Mouse (Mus musculus) 3T3-L1 (cell line): ENCODE data around the gene Trpm3.

ENCODE experiments used
- DNase-seq: peaks from one replicate; pipeline ENCODE4 v3.0.0-alpha.2; 2015; ENCODE audit warnings: low read depth, low spot score

The Trpm3 gene

GRCm38 (mm10) chr19:22303952-22304655 is 165.3 kb downstream of the Trpm3 start:
- peak; percentile 94 for DNase-seq

GRCm38 (mm10) chr19:22308081-22308480 is 169.2 kb downstream of the Trpm3 start:
- peak; percentile 14 for DNase-seq

- no peak for DNase-seq
Observed at GRCm38 (mm10) chr19:22317306-22317705, 178.5 kb downstream of the Trpm3 start.

GRCm38 (mm10) chr19:22326813-22327212 is 188.0 kb downstream of the Trpm3 start:
- no peak for DNase-seq

GRCm38 (mm10) chr19:22327226-22327625 is 188.4 kb downstream of the Trpm3 start:
- DNase-seq, result no peak

GRCm38 (mm10) chr19:22336278-22336677 is 197.4 kb downstream of the Trpm3 start:
- no peak for DNase-seq

GRCm38 (mm10) chr19:22337468-22337867 is 198.6 kb downstream of the Trpm3 start:
- DNase-seq, result peak; percentile 89

GRCm38 (mm10) chr19:22338927-22339326 is 200.1 kb downstream of the Trpm3 start:
- DNase-seq, result no peak

- no peak for DNase-seq
Observed at GRCm38 (mm10) chr19:22354037-22354541, 215.2 kb downstream of the Trpm3 start.

GRCm38 (mm10) chr19:22386890-22387289 is 248.0 kb downstream of the Trpm3 start:
- no peak for DNase-seq

- no peak for DNase-seq
Observed at GRCm38 (mm10) chr19:22394700-22395099, 255.9 kb downstream of the Trpm3 start.

- no peak for DNase-seq
Observed at GRCm38 (mm10) chr19:22404049-22404448, 265.2 kb downstream of the Trpm3 start.

- DNase-seq, result no peak
Observed at GRCm38 (mm10) chr19:22418239-22418638, 279.4 kb downstream of the Trpm3 start.

- no peak for DNase-seq
Observed at GRCm38 (mm10) chr19:22437207-22437606, 298.4 kb downstream of the Trpm3 start.

- DNase-seq, result no peak
Observed at GRCm38 (mm10) chr19:22447418-22448339, 308.8 kb downstream of the Trpm3 start.

- DNase-seq, result no peak
Observed at GRCm38 (mm10) chr19:22448340-22449288, 309.8 kb downstream of the Trpm3 start.

- DNase-seq, result no peak
Observed at GRCm38 (mm10) chr19:22451290-22451689, 312.4 kb downstream of the Trpm3 start.

- DNase-seq, result no peak
Observed at GRCm38 (mm10) chr19:22456935-22457334, 318.1 kb downstream of the Trpm3 start.

GRCm38 (mm10) chr19:22462043-22462442 is 323.2 kb downstream of the Trpm3 start:
- DNase-seq, result no peak

- DNase-seq, result no peak
Observed at GRCm38 (mm10) chr19:22463506-22463905, 324.7 kb downstream of the Trpm3 start.

- no peak for DNase-seq
Observed at GRCm38 (mm10) chr19:22469608-22470007, 330.8 kb downstream of the Trpm3 start.
